Mouse (Mus musculus): ENCODE data around the gene Zfp296. TPM values are rescaled to one million over a fixed set of nuclear protein-coding genes. Genes with fewer than 3 reads are reported as not detected.

Zfp296 gene
- 1 to 10 TPM; 1.6 to 1.9 (median 1.8) TPM for total RNA-seq (2022)

- no peak for DNase-seq (ENCODE audit: low spot score in 2 of 2)
Observed at GRCm38 (mm10) chr7:19577141-19577852, at the start of gene Zfp296, which contains the start of gene Gemin7. Zfp296 (plus strand) TSS chr7:19577287. Gemin7 (minus strand) TSS chr7:19577595.

- no peak for DNase-seq (ENCODE audit: low spot score in 2 of 2)
Observed at GRCm38 (mm10) chr7:19531077-19531476, 46.0 kb upstream of the Zfp296 start.

- DNase-seq (ENCODE audit: low spot score in 2 of 2), result no peak
Observed at GRCm38 (mm10) chr7:19532240-19532639, 44.8 kb upstream of the Zfp296 start.

- DNase-seq (ENCODE audit: low spot score in 2 of 2), result no peak
Observed at GRCm38 (mm10) chr7:19534676-19535075, 42.4 kb upstream of the Zfp296 start.

GRCm38 (mm10) chr7:19540771-19541566 lies 36.1 kb upstream of the Zfp296 start:
- no peak for DNase-seq (ENCODE audit: low spot score in 2 of 2)

- no peak for DNase-seq (ENCODE audit: low spot score in 2 of 2)
Observed at GRCm38 (mm10) chr7:19541681-19542154, 35.4 kb upstream of the Zfp296 start.

- DNase-seq (ENCODE audit: low spot score in 2 of 2), result no peak
Observed at GRCm38 (mm10) chr7:19542155-19542691, 34.9 kb upstream of the Zfp296 start.

- no peak for DNase-seq (ENCODE audit: low spot score in 2 of 2)
Observed at GRCm38 (mm10) chr7:19543584-19543983, 33.5 kb upstream of the Zfp296 start.

GRCm38 (mm10) chr7:19546007-19546406 lies 31.1 kb upstream of the Zfp296 start:
- DNase-seq (ENCODE audit: low spot score in 2 of 2), result no peak

- DNase-seq (ENCODE audit: low spot score in 2 of 2), result no peak
Observed at GRCm38 (mm10) chr7:19547344-19547969, 29.6 kb upstream of the Zfp296 start.

- DNase-seq (ENCODE audit: low spot score in 2 of 2), result no peak
Observed at GRCm38 (mm10) chr7:19549394-19549793, 27.7 kb upstream of the Zfp296 start.

- no peak for DNase-seq (ENCODE audit: low spot score in 2 of 2)
Observed at GRCm38 (mm10) chr7:19551634-19552033, 25.5 kb upstream of the Zfp296 start.

GRCm38 (mm10) chr7:19552443-19552842 lies 24.6 kb upstream of the Zfp296 start:
- no peak for DNase-seq (ENCODE audit: low spot score in 2 of 2)

- peak; percentile 45 to 72 for DNase-seq (ENCODE audit: low spot score in 2 of 2)
Observed at GRCm38 (mm10) chr7:19554168-19554567, 22.9 kb upstream of the Zfp296 start.

GRCm38 (mm10) chr7:19557086-19557485 lies 20.0 kb upstream of the Zfp296 start:
- no peak for DNase-seq (ENCODE audit: low spot score in 2 of 2)

GRCm38 (mm10) chr7:19557982-19558900 lies 18.8 kb upstream of the Zfp296 start:
- DNase-seq (ENCODE audit: low spot score in 2 of 2), result peak in 1 of 2 experiments; percentile 43

GRCm38 (mm10) chr7:19558965-19559364 lies 18.1 kb upstream of the Zfp296 start:
- DNase-seq (ENCODE audit: low spot score in 2 of 2), result no peak

GRCm38 (mm10) chr7:19560491-19561260 lies 16.4 kb upstream of the Zfp296 start:
- no peak for DNase-seq (ENCODE audit: low spot score in 2 of 2)

GRCm38 (mm10) chr7:19561431-19561764 lies 15.7 kb upstream of the Zfp296 start:
- no peak for DNase-seq (ENCODE audit: low spot score in 2 of 2)
